Mouse (Mus musculus): Measurements from ENCODE around the gene Fgfr3. TPM values are rescaled to one million over a fixed set of nuclear protein-coding genes. Genes with fewer than 3 reads are reported as not detected.

Fgfr3 gene
- total RNA-seq, 2 experiments from 2014 or later, result not detected

Other genes with a start within 250 kb of the Fgfr3 start
- 8.0 and 9.7 TPM in 2 replicates for gene Fam53a, start 92.0 kb upstream of the Fgfr3 start, total RNA-seq (2015; ENCODE audit: low replicate concordance)
- gene Fam53a, start 92.0 kb upstream of the Fgfr3 start, total RNA-seq (2017; ENCODE audit: low replicate concordance), result 3.0 and 29.2 TPM in 2 replicates
- not detected in 2 replicates for gene Gm9903, start 91.7 kb upstream of the Fgfr3 start, total RNA-seq (2015; ENCODE audit: low replicate concordance)
- 0.77 TPM in 1 of 2 replicates, not detected in the other for gene Gm9903, start 91.7 kb upstream of the Fgfr3 start, total RNA-seq (2017; ENCODE audit: low replicate concordance)
- 377 and 483 TPM in 2 replicates for gene Slbp, start 69.1 kb upstream of the Fgfr3 start, total RNA-seq (2015; ENCODE audit: low replicate concordance)
- gene Slbp, start 69.1 kb upstream of the Fgfr3 start, total RNA-seq (2017; ENCODE audit: low replicate concordance), result 503 and 597 TPM in 2 replicates
- 544 and 682 TPM in 2 replicates for gene Tacc3, start 63.5 kb upstream of the Fgfr3 start, total RNA-seq (2015; ENCODE audit: low replicate concordance)
- 404 and 639 TPM in 2 replicates for gene Tacc3, start 63.5 kb upstream of the Fgfr3 start, total RNA-seq (2017; ENCODE audit: low replicate concordance)
- gene Tmem129, start 63.3 kb upstream of the Fgfr3 start, total RNA-seq (2015; ENCODE audit: low replicate concordance), result 44.4 and 49.4 TPM in 2 replicates
- gene Tmem129, start 63.3 kb upstream of the Fgfr3 start, total RNA-seq (2017; ENCODE audit: low replicate concordance), result 28.2 and 37.7 TPM in 2 replicates
- gene Letm1, start 61.1 kb downstream of the Fgfr3 start, total RNA-seq (2015; ENCODE audit: low replicate concordance), result 7.6 and 13.8 TPM in 2 replicates
- 8.3 and 13.4 TPM in 2 replicates for gene Letm1, start 61.1 kb downstream of the Fgfr3 start, total RNA-seq (2017; ENCODE audit: low replicate concordance)
- 111 and 127 TPM in 2 replicates for gene Nsd2, start 99.1 kb downstream of the Fgfr3 start, total RNA-seq (2015; ENCODE audit: low replicate concordance)
- 243 and 248 TPM in 2 replicates for gene Nsd2, start 99.1 kb downstream of the Fgfr3 start, total RNA-seq (2017; ENCODE audit: low replicate concordance)
- gene Nelfa, start 214.7 kb downstream of the Fgfr3 start, total RNA-seq (2015; ENCODE audit: low replicate concordance), result 12.3 and 28.1 TPM in 2 replicates
- 12.5 and 25.8 TPM in 2 replicates for gene Nelfa, start 214.7 kb downstream of the Fgfr3 start, total RNA-seq (2017; ENCODE audit: low replicate concordance)